Mouse (Mus musculus) erythroblast, embryonic 14.5 days (primary cell): Measurements from ENCODE around the gene Faap24. TPM values are rescaled to one million over a fixed set of nuclear protein-coding genes. Genes with fewer than 3 reads are reported as not detected.
A peak's percentile ranks its signal among the peaks of the same experiment; 100 is the strongest.

Source experiments
- H3K27me3 ChIP-seq: 2 replicates; pipeline ENCODE4 v1.6.1; 2012; ENCODE audit warnings: inconsistent platforms; ENCODE audit not compliant: control insufficient read depth
- H3K36me3 ChIP-seq: 2 replicates; pipeline ENCODE4 v1.6.1; 2012; ENCODE audit warnings: mild to moderate bottlenecking, inconsistent platforms; ENCODE audit not compliant: control insufficient read depth
- H3K4me1 ChIP-seq: 2 replicates; pipeline ENCODE4 v1.6.1; 2012; ENCODE audit warnings: inconsistent platforms; ENCODE audit not compliant: control insufficient read depth
- H3K4me3 ChIP-seq: replicated peaks from 2 replicates; pipeline ENCODE3; 2012; ENCODE audit warnings: moderate library complexity, mild to moderate bottlenecking, inconsistent platforms
- H3K9me3 ChIP-seq: 2 replicates; pipeline ENCODE4 v1.6.1; 2012; ENCODE audit warnings: low read length, inconsistent platforms, mixed read lengths; ENCODE audit not compliant: control insufficient read depth
- GATA1 ChIP-seq: IDR thresholded peaks from 2 replicates; pipeline ENCODE4 v1.6.1; 2012; ENCODE audit warnings: low read length, inconsistent platforms, mixed read lengths
- TAL1 ChIP-seq: IDR thresholded peaks from 3 replicates; pipeline ENCODE4 v1.6.1; 2012; ENCODE audit warnings: low read length, inconsistent platforms, mixed read lengths
- polyA plus RNA-seq: library from polyadenylated mRNA; stranded (reverse); fragments of >175 nt; gene quantifications from 2 replicates; pipeline ENCODE4 v1.2.3, GENCODE M21; 2012

The Faap24 gene
- 2.6 and 4.1 TPM in 2 replicates for polyA plus RNA-seq

DNA sequence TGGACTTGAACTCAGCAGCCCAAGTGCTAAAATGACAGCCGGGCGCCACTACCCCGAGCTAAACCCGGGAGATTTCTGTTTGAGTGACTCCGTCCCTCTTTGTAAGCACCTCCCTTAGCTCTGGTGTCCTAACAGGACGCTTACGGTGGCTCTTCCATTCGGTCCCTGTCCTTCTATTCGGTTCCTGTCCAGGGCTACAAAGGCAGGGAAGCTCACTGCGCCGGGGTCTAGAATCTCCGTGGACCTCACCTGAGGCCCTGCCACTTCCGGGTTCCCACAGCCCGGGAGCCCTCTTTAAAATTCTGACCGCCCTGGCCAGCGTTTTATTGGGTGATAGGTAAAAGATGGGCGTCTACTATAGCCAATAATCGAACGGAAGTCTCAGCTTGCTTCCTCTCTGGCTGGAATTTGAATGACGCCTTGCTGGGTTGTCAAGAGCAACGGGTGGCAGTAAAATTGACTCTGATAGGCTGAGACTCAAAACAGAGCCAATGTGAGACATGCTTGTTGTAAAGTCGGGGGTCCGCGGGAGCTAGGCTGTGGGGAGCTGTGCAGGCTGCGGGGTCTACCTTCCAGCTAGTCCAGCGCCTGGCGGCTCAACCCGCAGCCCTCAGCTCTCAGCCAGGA is at the start of gene Faap24, which contains the start of gene Cep89:
Gene Faap24, minus strand, starts transcription at position 295 of the 627 bp plus-strand sequence.
Gene Cep89, plus strand, starts transcription at position 494 of the 627 bp plus-strand sequence.
- Histone ChIP-seq H3K4me3 (peak within 1 kb of the TSS; percentile 75), H3K36me3 (peaks cover 74% of the 10 kb centered on the region)

DNA sequence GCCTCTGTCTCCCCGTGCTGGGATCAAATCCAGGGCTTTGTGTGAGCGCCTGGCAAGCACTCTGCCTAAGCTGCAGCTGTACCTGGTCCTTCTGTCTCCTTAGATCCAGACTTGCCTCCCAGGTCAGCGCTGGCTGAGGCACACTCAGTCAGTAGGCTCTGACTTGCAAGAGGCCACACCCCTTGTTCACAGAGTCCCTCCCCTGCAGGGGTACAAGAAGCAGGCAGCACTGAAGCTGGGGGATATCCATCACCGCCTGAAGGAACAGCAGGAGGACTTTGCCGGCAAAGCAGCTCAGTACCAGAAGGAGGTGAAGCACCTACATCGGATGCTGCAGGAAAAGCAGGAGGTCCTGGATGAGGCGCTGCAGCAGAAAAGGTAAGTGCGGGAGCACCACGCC is 38.6 kb upstream of the Faap24 start:
- Histone ChIP-seq H3K36me3 (peaks cover 84% of the 10 kb centered on the region), H3K4me3 (no peak overlapping the region), H3K9me3 (no peaks in the 10 kb centered on the region), H3K27me3 (no peaks in the 10 kb centered on the region), H3K4me1 (no peaks in the 10 kb centered on the region)
- TF ChIP-seq GATA1 (no peak), TAL1 (no peak)

More for the DNA sequence above, at the start of gene Faap24, which contains the start of gene Cep89:
- H3K4me1 ChIP-seq = peaks cover 49% of the 10 kb centered on the region
- TF ChIP-seq GATA1 (no peak), TAL1 (no peak)
- H3K27me3 ChIP-seq = no peaks in the 10 kb centered on the region
- H3K9me3 ChIP-seq = peaks cover 4% of the 10 kb centered on the region; the same call in 1 of the 2 replicates

DNA sequence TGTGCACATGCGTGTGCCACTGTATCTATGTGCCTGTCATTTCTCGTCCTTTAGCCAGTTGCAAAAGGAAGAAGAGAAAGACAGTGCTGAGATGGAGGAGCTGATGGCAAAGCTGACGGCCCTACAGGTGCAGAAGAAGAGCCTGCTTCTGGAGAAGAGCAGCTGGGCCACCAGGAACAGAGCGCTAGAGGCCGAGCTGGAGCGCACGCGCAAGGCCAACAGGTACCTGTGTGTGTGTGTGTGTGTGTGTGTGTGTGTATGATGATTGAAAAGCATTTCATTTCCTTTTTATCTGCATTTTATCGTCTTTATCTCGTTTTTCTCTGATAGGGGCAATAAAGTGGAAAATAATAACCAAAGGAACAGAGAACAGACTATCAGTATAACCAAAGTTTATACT is 31.5 kb upstream of the Faap24 start:
- no peaks in the 10 kb centered on the region for H3K27me3 ChIP-seq
- H3K4me3 ChIP-seq = no peak overlapping the region
- H3K9me3 ChIP-seq = no peaks in the 10 kb centered on the region
- H3K4me1 ChIP-seq = no peaks in the 10 kb centered on the region
- peaks cover 71% of the 10 kb centered on the region for H3K36me3 ChIP-seq
- no peak for TF ChIP-seq TAL1
- no peak for TF ChIP-seq GATA1

DNA sequence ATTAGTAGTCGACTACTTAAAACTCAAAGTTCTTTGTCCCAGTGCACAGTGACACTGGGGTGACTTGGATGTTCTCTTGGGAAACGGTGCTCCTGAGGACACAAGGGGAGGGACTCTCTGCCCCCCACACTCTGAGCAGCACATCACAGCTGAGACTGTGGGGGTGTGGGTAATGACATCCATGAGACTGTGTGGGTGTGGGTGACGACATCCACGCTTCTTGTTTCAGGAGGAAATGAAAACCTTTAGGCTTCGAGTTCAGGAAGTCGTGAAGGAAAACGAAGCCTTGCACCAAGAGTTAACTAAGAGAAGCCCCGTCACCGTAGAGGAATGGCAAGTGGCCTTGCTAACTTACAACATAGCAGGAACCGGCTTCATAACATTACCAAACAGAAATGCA is 26.4 kb upstream of the Faap24 start:
- Histone ChIP-seq H3K36me3 (peaks cover 71% of the 10 kb centered on the region), H3K4me3 (no peak overlapping the region), H3K4me1 (no peaks in the 10 kb centered on the region), H3K9me3 (no peaks in the 10 kb centered on the region), H3K27me3 (no peaks in the 10 kb centered on the region)
- no peak for TF ChIP-seq TAL1
- no peak for TF ChIP-seq GATA1

DNA sequence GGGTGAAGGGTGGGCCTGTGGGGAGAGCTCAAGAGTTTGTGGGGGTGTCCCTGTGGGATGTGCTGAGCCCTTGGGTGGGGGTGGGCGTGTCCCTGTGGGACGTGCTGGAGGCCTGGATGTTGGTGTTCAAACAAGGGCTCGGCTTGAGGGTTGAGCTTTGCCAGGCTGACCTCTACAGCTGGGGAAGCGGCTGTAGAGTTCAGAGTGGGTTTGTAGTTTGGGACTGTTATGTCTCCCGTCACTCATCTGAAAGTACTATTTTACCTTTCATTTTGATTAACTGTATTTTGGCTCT is 20.0 kb upstream of the Faap24 start:
- Histone ChIP-seq H3K4me1 (no peaks in the 10 kb centered on the region), H3K36me3 (peaks cover 82% of the 10 kb centered on the region), H3K4me3 (no peak overlapping the region), H3K27me3 (no peaks in the 10 kb centered on the region), H3K9me3 (no peaks in the 10 kb centered on the region)
- TF ChIP-seq TAL1 = no peak
- TF ChIP-seq GATA1 = no peak

DNA sequence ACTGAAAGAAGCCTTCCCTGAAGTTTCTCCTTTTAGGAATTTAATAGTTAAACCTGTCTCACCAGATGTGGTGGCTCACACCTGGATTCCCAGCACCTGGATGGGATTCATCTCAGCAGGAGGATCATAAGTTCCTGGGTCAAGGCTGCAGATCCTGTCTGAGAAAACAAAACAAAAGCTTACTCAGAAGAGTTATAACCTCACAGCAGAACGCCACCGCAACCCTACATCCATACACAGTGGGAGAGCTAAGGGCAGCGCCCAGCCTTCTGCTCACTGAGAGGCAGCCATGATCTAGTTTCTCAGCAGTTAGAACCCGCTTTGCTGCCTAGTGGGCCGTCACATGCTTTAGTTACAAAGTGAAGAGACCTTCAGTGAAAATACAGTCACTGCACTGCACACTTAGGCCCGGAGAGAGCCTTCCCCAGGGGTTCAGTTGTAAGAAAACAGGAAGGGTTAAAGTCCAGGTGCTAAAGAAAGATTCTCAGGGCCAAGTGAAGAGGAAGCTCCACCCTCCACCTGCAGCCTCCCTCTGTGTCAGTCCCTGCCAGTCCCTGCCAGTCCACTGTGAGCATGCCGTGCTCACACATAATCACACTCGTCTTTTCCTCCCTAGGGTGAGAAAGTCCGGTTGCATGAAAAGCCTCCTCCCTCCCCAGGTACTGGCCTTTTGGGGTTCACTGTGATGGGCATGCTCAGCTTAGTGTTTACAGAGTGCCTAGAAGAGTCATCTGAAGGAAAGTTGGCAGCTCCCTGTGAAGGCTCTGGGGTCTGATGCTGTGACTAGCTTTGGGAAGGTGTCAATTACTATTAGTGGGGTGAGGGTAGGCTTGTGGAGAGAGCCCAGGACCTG is 19.4 kb upstream of the Faap24 start:
- no peaks in the 10 kb centered on the region for H3K4me1 ChIP-seq
- no peaks in the 10 kb centered on the region for H3K9me3 ChIP-seq
- H3K27me3 ChIP-seq = no peaks in the 10 kb centered on the region
- no peak overlapping the region for H3K4me3 ChIP-seq
- TF ChIP-seq TAL1 (no peak), GATA1 (no peak)
- peaks cover 80% of the 10 kb centered on the region for H3K36me3 ChIP-seq

DNA sequence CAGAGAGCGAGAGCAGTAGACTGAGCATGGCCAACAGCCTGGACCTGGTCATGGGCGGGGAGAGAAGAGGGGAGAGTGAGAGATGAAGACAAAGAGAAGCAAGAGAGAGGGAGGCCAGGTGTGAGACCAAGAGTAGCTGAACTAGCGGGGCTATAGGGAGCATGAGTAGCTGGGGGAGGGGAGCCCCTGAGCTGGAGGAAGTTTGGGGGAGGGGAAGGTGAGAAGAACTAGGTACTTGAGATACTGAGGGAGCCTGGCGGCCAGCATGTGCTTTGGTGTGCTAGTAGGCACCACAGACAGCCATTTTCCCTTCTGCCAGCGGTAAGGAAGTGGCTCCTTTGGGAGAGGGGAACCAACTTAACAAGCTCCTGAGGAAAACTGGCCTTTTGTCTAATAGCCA is 18.6 kb upstream of the Faap24 start:
- H3K4me3 ChIP-seq = no peak overlapping the region
- no peaks in the 10 kb centered on the region for H3K27me3 ChIP-seq
- H3K36me3 ChIP-seq = peaks cover 79% of the 10 kb centered on the region
- TF ChIP-seq TAL1 = no peak
- no peak for TF ChIP-seq GATA1
- H3K4me1 ChIP-seq = no peaks in the 10 kb centered on the region
- H3K9me3 ChIP-seq = no peaks in the 10 kb centered on the region

DNA sequence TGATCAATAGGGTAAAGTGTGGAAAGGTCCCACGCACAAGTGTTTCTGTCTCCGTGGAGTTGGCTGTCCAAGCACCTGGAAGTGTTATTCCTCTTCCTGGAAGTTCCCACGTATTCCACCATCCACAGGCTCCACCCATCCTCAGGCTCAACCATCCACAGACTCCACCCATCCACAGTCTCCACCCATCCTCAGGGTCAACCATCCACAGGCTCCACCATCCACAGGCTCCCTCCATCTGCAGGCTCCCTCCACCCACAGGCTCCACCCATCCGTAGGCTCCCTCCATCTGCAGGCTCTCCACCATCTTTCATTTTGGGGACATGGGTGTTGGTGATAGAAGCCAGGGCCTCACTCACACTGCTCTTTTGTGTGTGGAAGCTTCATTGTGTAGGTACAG is 4.5 kb upstream of the Faap24 start:
- no peak for TF ChIP-seq TAL1
- no peak for TF ChIP-seq GATA1
- Histone ChIP-seq H3K27me3 (no peaks in the 10 kb centered on the region), H3K36me3 (peaks cover 81% of the 10 kb centered on the region), H3K4me1 (peaks cover 30% of the 10 kb centered on the region), H3K9me3 (peaks cover 4% of the 10 kb centered on the region; the same call in 1 of the 2 replicates), H3K4me3 (no peak overlapping the region)

DNA sequence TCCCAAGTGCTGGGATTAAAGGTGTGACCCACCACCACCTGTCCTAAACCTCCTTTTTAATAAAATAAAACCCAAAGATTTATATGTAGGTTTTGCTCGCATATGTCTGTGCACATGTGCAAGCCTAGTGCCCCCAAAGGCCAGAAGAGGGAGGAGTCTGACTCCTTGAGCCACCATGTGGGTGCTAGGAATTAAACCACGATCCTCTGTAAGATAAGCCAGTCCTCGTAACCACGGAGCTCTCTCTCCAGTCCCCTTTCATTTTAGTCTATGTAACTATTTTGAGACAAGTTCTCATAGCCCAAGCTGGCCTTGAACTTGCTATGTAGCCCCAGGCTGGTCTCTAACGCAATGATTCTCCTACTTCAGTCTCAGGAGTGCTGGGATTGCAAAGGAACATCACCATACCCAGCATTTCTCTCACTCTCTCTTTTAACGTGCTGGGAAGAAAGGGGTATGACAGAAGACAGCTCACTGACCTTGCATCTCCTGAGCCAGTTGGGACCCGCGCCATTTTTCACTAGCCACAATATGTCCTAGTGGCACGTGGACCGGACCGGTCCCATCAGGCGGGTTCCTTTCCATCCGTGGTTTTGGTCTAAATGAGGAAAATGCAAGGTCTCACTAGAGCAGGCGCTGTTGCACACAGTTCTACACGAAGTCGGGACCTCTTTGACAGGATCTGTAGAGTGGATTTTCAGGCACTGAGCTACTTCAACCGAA is 741 bp downstream of the Faap24 start:
- Histone ChIP-seq H3K27me3 (no peaks in the 10 kb centered on the region), H3K9me3 (no peaks in the 10 kb centered on the region), H3K4me1 (peaks cover 43% of the 10 kb centered on the region), H3K36me3 (peaks cover 72% of the 10 kb centered on the region), H3K4me3 (peak overlapping the region; percentile 75)
- peak; percentile 56; the same call in 1 of the 2 replicates for TF ChIP-seq GATA1
- TF ChIP-seq TAL1 = no peak
